Mouse (Mus musculus): Measurements from ENCODE around the gene Ffar1.

Gene Ffar1

DNA sequence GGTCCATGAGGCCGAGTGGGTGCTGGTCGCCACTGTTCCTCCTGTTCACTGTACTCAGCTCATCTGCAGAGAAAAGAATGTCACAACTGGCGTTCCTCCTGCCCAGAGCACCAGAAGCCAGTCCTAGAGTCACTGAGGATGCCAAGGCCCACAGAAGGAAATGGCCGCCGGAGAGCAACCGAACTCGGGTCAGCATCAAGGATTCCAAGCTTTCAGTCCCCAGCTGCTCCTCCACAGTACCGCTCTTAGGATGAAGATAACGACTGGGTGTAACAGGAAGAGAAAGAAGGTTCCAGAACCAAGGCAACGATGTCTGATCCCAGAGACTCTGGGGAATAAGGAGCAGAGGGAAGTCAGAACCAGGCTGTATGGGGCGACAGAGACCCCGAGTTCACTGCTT is at the start of gene Ffar1:
Gene Ffar1, minus strand, starts transcription at position 101 of the 400 bp plus-strand sequence.
- no peak for DNase-seq (ENCODE audit: low spot score in 2 of 2)

DNA sequence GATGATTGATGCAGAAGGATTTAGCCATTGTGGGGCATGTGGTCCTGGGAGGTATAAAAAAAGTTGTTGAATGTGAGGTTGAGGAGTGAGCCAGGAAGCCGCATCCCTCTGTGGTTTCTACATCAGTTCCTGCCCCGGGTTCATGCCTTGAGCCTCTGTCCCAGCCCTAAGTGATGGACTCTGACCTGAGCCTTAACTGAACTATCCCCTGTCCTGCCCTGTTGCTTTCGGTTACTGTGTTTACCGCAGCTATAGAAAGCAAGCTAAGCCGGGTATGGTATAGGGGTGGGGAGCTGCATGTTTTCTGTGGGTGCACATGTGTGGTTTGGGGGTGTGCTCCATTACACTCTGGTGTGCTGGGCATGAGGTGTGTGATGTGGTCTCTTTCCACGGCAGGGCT is 48.4 kb upstream of the Ffar1 start:
- DNase-seq (ENCODE audit: low spot score in 2 of 2): no peak

DNA sequence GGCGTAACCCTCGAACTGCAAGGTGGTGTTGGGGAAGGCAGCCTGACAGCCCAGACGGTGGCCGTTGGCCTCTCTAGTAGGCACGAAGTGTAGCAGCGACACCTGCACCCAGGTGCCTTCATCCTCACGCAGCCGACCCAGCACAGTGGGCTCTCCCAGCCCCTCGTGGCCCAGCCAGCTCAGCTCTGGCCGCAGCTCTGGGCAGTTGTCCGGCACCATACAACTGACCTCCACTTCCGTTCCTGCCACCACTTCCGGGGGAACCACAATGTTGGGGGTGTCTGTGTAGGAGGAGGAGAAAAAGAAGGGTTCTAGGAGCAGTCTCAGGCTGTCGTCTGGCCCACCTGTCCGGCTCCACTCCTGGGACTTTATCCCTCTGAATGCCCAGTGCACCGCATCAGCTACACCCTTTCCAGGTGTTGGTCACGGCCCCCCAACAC is 47.6 kb upstream of the Ffar1 start:
- no peak for DNase-seq (ENCODE audit: low spot score in 2 of 2)

DNA sequence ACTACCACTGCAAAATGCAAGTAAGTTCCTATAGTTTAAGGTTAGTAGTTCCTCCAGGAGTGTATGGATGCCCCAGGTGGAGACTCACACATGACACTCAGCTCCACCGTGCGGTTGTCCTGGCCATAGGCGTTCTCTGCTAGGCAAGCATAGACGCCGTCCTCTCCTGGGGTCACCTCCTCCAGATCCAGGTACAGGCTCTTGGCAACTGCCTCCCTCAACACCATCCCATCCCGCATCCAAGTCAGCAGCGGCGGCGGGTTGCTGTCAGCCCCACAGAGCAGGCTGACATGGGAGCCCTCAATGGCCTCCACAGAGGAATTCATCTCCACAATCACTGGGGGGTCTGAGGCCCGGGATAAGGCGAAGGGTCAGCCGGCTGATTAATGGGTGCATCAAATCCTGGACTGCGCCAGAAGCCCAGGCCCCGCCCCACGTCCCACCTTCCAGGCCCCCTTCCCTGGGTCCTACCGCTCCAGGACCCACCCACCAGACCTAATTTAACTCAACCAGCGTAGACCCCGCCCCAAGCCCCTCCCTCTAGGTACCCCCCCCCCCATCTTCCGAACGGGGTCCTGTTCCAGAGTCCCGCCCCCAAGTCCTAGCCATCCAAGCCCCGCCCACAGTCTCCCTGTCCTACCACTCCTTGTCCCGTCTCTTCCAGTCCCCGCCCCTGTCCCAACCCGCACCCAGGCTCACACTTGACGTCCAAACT is 47.1 kb upstream of the Ffar1 start:
- DNase-seq (ENCODE audit: low spot score in 2 of 2): no peak

DNA sequence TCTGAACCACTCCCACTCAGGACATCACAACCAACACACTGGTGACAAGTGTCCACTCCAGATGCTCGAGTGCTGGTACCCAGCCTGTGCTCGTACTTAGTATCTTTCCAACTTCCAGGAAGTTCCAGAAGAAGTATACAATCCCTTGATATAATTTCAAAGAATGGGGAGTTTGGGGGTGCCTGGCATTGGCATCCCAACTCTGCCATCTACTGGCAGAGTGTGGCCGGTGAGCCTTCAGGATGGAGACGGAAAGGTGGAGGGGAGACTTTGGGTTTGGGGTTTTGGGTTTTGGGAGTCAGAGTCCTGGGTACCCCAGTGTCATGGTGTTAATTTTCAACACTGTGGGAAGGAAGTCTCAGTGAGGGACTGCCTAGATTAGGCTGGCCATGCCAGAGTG is 42.7 kb upstream of the Ffar1 start:
- DNase-seq (ENCODE audit: low spot score in 2 of 2): no peak

DNA sequence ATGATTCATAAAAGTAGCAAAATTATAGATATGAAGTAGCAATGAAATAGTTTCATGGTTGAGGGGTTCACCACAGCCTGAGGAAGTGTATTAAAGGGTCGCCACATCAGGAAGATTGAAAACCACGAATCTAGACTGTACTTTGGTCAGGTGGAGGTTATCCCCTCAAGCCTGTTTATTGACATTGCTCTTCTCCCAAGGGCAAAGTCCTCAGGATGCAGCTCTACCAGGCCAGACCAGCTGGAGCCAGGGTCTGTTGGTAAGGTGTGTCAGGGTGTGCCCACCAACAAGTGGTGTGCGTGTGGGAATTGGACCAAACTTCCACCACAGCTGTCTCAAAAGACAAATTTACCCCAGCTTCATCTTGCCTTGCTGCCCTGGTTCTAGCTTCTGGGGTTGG is 33.9 kb upstream of the Ffar1 start:
- no peak for DNase-seq (ENCODE audit: low spot score in 2 of 2)

DNA sequence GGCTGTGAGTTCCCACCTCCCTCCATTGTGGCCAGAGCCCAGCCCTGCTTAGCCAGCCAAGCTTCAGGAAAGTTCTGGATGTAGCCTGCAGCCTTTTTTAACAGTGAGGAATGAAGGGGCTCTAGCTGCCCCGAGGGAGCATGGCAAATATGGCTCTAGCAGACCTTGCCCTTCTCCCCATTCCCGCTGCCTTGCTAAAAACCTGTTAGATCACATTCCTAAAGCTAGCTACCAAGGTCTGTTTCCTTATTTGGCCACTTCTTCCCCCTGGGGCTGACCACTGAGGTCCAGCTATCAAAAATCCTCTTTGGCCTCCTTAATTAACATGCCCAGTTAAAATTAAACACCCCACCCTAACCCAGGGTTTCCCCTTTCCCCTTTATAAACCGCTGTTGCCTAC is 31.2 kb upstream of the Ffar1 start:
- no peak for DNase-seq (ENCODE audit: low spot score in 2 of 2)

DNA sequence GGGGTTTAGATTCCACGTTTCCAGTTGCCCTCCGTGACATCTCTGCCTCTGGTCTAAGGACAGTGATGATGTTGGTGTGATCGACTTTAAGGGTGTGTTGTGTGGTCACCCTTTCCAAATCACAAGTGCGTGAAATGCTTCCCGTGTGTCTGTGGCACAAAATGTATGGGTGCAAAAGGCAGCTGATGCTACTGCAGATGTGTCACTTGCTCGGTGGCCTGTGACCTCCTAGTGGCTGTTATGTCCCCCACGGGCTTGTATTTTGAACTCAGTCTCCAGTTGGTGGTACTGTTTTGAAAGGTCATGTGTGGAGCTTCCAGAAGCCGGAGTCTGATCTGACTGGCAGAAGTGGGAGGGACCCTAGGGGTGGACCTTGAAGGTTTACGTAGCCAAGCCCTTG is 30.4 kb upstream of the Ffar1 start:
- DNase-seq (ENCODE audit: low spot score in 2 of 2): no peak

DNA sequence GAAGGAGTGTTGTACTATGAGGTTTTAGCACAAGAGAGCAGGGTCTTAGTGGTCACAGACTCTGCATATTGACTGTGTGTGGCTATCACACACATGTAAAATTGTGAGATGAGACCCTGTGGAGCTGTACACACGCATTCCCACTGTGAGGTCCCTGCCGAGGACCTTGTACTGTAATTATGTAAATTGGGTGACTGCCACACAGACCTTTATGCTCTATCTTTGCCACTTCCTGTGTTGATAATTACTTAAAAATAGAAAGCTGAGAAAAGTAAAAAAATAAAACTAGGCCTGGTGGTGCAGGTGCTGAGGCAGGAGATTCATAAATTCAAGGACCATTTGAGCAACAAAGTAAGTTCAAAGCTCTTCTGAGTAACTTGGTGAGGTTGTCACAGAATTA is 29.3 kb upstream of the Ffar1 start:
- no peak for DNase-seq (ENCODE audit: low spot score in 2 of 2)

DNA sequence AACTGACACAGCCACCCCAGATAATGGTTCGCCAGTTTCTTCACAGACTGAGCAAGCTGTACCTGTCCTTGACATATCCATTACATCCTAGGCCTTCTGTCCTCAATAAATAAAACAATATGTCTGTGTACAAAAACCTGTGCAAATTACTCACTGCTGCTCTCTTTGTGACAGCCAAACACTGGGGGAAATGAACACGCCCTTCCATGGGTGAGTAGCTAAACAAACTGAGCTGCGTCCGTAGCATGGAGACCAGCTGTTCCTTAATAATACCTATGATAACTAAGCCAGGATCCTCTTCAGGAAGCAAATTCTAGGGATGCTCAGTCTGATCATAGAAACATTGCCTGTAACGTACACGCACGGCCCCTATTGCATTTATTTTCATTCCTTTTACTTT is 27.4 kb upstream of the Ffar1 start:
- DNase-seq (ENCODE audit: low spot score in 2 of 2): no peak

DNA sequence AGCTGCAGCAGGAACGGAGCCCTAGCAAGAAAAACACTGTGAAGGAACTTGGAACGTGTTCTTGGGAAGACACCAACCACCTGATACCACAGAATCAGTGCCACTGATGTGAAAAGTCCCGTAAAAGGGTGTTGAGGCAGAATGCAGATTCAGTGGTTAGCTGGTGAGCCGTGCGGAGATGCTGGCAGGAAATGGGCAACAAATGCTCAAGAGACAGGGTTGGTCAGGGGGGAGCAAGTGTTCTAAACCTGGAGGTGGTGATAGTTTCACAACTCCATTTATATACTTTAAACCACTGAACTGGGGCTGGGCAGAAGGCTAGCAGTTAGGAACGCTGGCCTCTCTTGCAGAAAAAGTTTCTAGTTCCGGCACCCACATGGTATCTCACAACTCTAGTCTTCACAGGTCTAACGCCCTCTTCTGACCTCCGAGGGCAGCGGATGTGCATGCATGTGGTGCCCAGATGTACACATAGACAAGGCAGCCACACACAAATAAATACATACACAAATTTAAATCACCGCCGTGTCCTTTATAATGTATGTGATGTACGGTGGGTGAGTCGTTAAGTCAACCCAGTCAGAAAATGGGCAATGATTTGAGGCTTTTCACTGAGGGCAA is 26.3 kb upstream of the Ffar1 start:
- DNase-seq (ENCODE audit: low spot score in 2 of 2): no peak

DNA sequence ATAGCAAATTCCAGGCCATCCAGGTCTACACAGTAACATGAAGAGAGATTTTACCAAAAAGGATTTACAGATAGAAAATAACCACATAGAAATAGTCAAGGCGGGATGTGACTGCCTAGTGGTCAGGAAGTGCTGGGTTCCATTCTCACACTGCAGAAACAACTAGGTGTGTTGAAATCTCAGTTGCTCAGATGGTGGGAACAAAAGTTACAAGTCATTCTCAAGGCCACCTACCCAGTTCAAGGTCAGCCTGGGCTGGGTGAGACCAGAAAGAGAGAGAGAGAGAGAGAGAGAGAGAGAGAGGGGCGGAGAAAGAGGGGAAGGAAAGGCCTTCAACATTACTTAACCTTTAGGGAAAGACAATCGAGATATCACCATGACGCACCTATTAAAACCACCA is 25.5 kb upstream of the Ffar1 start:
- DNase-seq (ENCODE audit: low spot score in 2 of 2): no peak

DNA sequence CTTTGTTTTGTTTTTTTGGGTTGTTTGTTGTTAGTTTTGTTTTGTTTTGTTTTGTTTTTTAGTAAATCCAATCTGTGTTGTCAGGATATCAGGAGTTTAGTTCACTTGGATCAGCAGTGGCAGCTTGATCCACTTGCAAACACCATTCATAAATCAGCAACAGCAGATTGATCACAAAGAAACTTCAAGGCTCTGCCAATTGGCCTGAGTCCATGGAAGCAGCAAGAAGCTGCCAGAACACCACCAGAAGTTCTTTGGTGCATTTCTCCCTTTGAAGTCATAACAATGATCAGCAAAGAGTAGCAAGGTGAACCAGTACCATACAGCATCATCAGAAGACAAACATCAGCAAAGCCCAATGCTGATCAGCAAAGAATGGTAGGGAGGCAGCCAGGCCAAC is 22.7 kb upstream of the Ffar1 start:
- DNase-seq (ENCODE audit: low spot score in 2 of 2): no peak

DNA sequence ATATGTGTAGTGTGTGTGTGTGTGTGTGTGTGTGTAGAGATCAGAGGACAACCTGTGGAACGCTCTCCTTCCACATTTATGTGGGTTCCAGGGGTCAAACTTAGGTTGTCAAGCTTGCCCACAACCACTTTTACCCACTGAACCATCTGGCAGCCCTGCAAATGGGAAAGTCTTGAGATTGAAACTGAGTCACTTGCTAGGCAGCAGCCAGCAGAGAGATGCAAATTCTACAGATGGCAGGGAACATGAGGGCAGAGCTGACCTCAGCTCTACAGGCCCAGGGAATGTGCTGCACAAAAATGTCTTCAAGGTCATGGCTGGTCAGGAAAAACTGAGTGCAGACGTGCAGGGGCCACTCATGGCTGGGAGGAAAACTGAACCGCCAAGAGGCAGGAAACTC is 20.0 kb upstream of the Ffar1 start:
- no peak for DNase-seq (ENCODE audit: low spot score in 2 of 2)

DNA sequence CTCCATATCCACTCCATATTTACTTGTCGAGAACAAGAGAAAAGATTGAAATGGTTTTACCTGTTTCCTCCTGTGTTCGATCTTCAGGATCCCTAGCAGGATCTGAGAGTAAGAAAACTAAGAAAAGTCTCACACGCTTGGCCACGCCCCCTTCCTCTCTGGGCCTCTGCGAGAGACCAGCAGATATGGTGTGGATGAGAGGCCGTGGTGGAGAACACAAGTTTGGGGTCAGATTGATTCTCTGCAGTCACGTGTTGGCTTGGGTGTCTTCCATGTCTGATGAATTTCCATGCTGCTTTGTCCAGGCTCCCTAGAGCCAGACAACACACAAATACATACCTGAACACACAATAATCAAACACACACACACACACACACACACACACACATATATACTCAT is 18.8 kb upstream of the Ffar1 start, which contains the start of gene Cd22:
Gene Cd22, minus strand, starts transcription at position 167 of the 400 bp plus-strand sequence.
- no peak for DNase-seq (ENCODE audit: low spot score in 2 of 2)

DNA sequence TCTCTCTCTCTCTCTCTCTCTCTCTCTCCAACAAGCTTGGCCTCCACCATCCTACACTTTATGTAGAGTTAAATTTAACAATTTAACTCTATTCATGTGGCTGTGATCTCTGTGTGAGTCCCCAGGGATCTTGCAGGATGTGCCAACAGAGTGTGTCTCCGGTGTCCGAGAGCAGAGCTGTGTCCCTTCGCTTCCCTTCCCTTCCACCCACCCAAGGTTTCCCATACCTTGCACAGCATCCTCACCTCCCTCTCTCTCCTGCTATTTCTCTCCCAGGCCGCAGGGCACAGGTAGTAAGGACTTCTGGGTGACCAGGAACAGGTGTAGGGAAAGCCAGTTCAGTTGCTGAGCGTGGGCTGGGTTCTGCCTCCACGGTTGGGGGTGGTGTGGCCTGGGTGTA is 17.6 kb upstream of the Ffar1 start:
- DNase-seq (ENCODE audit: low spot score in 2 of 2): no peak

DNA sequence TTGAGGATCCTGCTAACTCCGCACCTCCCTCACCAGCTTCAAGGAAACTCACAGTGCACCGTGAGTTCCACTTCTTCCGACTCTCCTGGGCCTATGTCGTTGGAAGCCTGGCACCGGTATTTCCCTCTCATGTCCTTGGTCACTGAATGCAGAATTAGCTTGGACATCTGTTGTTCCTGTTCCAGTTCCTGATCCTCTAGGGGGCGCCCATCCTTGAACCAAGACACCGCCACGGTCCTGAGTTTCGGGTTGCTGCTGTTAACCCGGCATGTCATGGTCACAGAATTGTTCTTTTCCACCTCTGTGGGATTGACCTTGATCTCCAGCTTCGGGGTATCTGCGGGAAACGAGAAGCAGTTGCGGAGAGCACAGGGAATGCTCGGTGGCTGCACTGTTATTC is 11.7 kb upstream of the Ffar1 start:
- DNase-seq (ENCODE audit: low spot score in 2 of 2): peak; percentile 17 to 26

DNA sequence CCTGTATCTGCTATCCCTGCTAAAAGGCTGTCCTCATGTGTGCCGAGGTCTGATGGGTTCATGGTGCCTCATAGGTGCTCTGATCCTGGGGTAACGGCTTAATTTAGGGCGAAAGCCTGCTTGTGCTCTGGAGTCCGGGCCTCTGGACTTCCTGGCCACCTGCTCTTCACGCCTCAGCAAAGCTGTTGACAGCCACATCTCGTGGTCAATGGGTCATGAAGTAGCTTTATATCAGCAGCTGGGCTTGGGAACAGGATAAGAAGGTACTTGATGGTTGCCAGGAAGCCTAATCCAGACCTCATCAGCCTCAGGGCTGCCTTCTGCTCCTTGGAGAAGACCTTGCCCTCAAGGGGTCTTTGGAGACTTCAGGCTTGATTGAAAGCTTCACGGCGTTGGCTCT is 2.0 kb upstream of the Ffar1 start:
- no peak for DNase-seq (ENCODE audit: low spot score in 2 of 2)

DNA sequence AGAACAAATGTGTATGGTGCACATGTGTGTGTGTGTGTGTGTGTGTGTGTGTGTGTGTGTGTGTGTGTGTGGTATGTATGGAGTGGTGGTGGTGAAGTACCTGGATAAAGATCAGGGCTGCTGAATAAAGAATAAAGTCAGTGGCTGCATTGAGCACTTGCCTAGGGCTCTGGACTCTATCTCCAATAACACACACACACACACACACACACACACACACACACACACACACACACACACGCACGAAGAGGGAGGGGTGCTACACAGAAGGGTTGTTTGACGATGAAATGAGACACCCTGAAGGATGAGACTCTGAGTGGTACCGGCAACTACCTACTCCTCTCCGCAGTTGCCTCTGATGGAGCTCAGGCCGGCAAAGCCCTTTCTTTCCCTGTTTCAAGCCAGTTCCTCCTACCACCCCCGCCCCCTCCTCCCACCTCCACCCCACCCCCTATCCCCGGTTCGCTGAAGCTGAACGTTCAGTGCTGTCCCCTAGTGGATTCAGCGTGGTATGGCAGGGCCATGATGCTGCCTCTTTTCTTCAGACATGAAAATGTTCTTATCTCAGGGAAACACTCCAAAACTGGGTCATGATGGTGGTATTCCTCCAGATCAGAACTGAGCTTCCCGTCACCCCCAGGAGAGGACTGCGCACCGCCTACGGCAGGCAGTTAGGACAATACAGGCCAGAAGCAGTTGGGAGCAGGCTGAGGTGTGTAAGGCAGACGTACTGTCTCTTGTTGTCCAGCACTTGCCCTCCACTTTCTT is 1.5 kb downstream of the Ffar1 start:
- peak; percentile 9 to 18 for DNase-seq (ENCODE audit: low spot score in 2 of 2)

DNA sequence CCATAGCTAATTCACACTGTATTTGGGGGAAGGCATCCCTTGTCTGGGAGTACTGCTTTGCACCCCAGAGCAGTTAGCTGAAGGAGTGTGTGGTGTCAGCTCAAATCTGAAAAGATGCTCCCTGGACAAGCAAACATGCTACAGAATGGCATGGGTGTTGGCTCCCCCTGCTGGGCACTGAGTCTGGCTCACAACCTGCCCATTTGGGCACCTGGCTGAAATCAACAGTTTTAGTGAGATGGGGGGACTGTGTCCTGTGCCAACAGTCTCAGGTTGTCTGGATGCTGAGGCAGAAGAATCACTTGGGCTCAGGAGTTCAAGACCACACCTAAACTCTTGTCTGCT is 2.1 kb downstream of the Ffar1 start:
- peak; percentile 49 to 52 for DNase-seq (ENCODE audit: low spot score in 2 of 2)

DNA sequence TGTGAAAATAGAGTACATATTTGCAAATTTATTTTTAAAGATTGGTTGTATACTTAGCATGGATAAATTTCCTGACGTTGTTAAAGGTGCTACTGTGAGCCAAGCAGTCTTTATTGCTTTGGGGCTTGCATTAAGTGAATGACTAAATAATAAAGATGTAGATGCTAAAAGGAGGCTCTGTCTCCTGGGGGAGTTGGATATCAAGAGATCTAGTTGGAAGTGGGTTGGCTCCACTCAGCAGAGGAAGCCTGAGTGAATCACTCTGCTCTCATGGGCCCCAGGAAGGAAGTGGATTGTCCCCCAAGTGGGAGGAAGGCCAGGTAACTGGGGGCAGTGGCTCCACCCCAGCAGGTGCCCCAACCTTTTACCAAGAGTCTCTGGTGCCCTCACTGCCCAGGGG is 3.6 kb downstream of the Ffar1 start:
- no peak for DNase-seq (ENCODE audit: low spot score in 2 of 2)

DNA sequence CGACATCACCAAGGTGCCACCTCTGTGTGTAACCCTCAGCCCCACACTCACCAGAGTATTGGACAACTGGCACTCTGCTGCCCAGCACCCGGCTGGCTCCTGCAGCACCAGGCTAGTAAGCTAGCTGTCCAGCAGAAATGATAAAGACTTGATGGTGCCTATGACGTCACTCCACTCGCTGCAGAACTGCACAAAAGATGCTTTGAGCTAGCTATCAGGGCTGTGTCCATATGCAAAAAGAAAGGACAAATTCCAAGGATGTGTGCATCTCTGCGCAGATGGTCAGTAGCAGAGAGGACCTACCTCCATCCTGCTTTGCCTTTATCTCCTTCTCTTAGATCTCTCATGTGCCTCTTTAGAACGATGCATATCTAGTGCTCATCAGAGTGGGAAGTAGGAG is 5.3 kb downstream of the Ffar1 start, which contains the start of gene Ffar3:
Gene Ffar3, minus strand, starts transcription at position 101 of the 400 bp plus-strand sequence.
- no peak for DNase-seq (ENCODE audit: low spot score in 2 of 2)

DNA sequence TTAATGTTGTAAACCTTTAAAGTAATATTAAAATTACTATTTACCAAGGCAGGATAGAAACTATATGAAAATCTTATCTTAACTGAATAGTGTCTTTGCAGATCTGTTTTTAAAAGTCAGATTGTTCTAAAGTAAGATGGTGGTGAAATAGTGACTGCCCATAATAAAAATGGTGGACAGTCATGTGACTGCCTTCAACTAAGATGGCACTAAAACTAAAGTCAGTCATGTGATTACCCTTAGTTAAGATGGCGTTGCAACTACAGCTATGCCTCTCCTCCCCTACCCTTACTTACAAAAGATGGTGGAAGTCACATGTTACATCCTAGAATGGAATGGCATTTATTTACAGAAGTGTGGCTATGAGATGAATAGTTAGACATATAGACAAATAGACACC is 9.9 kb downstream of the Ffar1 start:
- DNase-seq (ENCODE audit: low spot score in 2 of 2): no peak
